Mouse (Mus musculus): ENCODE measurements at regions not wholly inside any gene's neighbourhood (a gene's known extent, or its start where the extent isn't known, plus 50 kb on each side); places are given as distances from the start of the nearest gene placed in this dataset.
"Not testable (repeated sequence)": the region's sequence is repeated elsewhere in the genome, so short reads cannot be mapped to it uniquely, and the experiment has no call there.

- Histone ChIP-seq H3K9me3 (no peaks in the 10 kb centered on the region), H3K4me2 (replicated peaks) (no peak overlapping the region), H3K4me1 (no peaks in the 10 kb centered on the region), H3K9ac (replicated peaks) (no peak overlapping the region), H3K36me3 (no peaks in the 10 kb centered on the region), H3K27ac (replicated peaks) (no peak overlapping the region), H3K27me3 (no peaks in the 10 kb centered on the region), H3K4me3 (no peak overlapping the region)
- peak; percentile 80 for ATAC-seq (replicated peaks)
- WGBS = 52% methylated on average over 5 of the region's 5 CpGs
These were observed 498.5 kb upstream of the Akr1e1 start for GRCm38 (mm10) chr13:5107454-5107853.

- no peaks in the 10 kb centered on the region for H3K27me3 ChIP-seq
- no peaks in the 10 kb centered on the region for H3K9me3 ChIP-seq
- no peak overlapping the region for H3K27ac ChIP-seq (replicated peaks)
- H3K36me3 ChIP-seq = no peaks in the 10 kb centered on the region
- no peak for ATAC-seq (replicated peaks)
- H3K9ac ChIP-seq (replicated peaks) = no peak overlapping the region
- H3K4me3 ChIP-seq = no peak overlapping the region
- H3K4me2 ChIP-seq (replicated peaks) = no peak overlapping the region
- no peaks in the 10 kb centered on the region for H3K4me1 ChIP-seq
- WGBS = 91% methylated on average over 3 of the region's 3 CpGs
These were observed 545.9 kb upstream of the Akr1e1 start for GRCm38 (mm10) chr13:5154911-5155310.

- H3K4me1 ChIP-seq = no peaks in the 10 kb centered on the region
- 9% methylated on average over 5 of the region's 5 CpGs for WGBS
- H3K9ac ChIP-seq (replicated peaks) = no peak overlapping the region
- no peak overlapping the region for H3K4me2 ChIP-seq (replicated peaks)
- H3K36me3 ChIP-seq = no peaks in the 10 kb centered on the region
- no peaks in the 10 kb centered on the region for H3K9me3 ChIP-seq
- no peak overlapping the region for H3K27ac ChIP-seq (replicated peaks)
- no peaks in the 10 kb centered on the region for H3K27me3 ChIP-seq
- H3K4me3 ChIP-seq = no peak overlapping the region
- ATAC-seq (replicated peaks) = no peak
These were observed 551.1 kb upstream of the Akr1e1 start for GRCm38 (mm10) chr13:5159765-5160684.

- no peaks in the 10 kb centered on the region for H3K36me3 ChIP-seq
- ATAC-seq (replicated peaks) = no peak
- H3K4me1 ChIP-seq = no peaks in the 10 kb centered on the region
- H3K4me2 ChIP-seq (replicated peaks) = no peak overlapping the region
- H3K9ac ChIP-seq (replicated peaks) = no peak overlapping the region
- no peak overlapping the region for H3K27ac ChIP-seq (replicated peaks)
- H3K27me3 ChIP-seq = no peaks in the 10 kb centered on the region
- H3K4me3 ChIP-seq = no peak overlapping the region
- WGBS = 70% methylated on average over 2 of the region's 2 CpGs
- no peaks in the 10 kb centered on the region for H3K9me3 ChIP-seq
These were observed 557.7 kb upstream of the Akr1e1 start for GRCm38 (mm10) chr13:5166716-5167115.

GRCm38 (mm10) chr13:5178996-5179395 lies 570.0 kb upstream of the Akr1e1 start:
- Histone ChIP-seq H3K36me3 (no peaks in the 10 kb centered on the region), H3K4me3 (no peak overlapping the region), H3K9me3 (no peaks in the 10 kb centered on the region), H3K4me1 (0 out of 2 replicates have a peak, but pooled peaks cover 3% of the 10 kb centered on the region), H3K27ac (replicated peaks) (no peak overlapping the region), H3K4me2 (replicated peaks) (no peak overlapping the region), H3K27me3 (no peaks in the 10 kb centered on the region), H3K9ac (replicated peaks) (no peak overlapping the region)
- no peak for ATAC-seq (replicated peaks)
- WGBS = 37% methylated on average over 4 of the region's 4 CpGs

- WGBS = 73% methylated on average over 2 of the region's 2 CpGs
These were observed 570.6 kb upstream of the Akr1e1 start for GRCm38 (mm10) chr13:5179552-5179951.

GRCm38 (mm10) chr13:5185237-5185800 lies 576.3 kb upstream of the Akr1e1 start:
- not testable (repeated sequence) for H3K4me1 ChIP-seq; H3K36me3 ChIP-seq; H3K4me2 ChIP-seq (replicated peaks); H3K9me3 ChIP-seq; H3K4me3 ChIP-seq; ATAC-seq (replicated peaks); H3K9ac ChIP-seq (replicated peaks); H3K27me3 ChIP-seq; H3K27ac ChIP-seq (replicated peaks)
- 19% methylated on average over 1 of the region's 1 CpGs for WGBS

More at GRCm38 (mm10) chr13:5179552-5179951, 570.6 kb upstream of the Akr1e1 start:
- Histone ChIP-seq H3K36me3 (no peaks in the 10 kb centered on the region), H3K9ac (replicated peaks) (no peak overlapping the region), H3K27me3 (no peaks in the 10 kb centered on the region), H3K27ac (replicated peaks) (no peak overlapping the region), H3K9me3 (no peaks in the 10 kb centered on the region), H3K4me3 (no peak overlapping the region), H3K4me2 (replicated peaks) (no peak overlapping the region), H3K4me1 (0 out of 2 replicates have a peak, but pooled peaks cover 3% of the 10 kb centered on the region)
- ATAC-seq (replicated peaks) = no peak

GRCm38 (mm10) chr13:5202736-5203135 lies 593.8 kb upstream of the Akr1e1 start:
- H3K27ac ChIP-seq (replicated peaks) = no peak overlapping the region
- H3K4me2 ChIP-seq (replicated peaks) = no peak overlapping the region
- ATAC-seq (replicated peaks) = no peak
- H3K4me1 ChIP-seq = no peaks in the 10 kb centered on the region
- no peak overlapping the region for H3K9ac ChIP-seq (replicated peaks)
- no peaks in the 10 kb centered on the region for H3K9me3 ChIP-seq
- WGBS = 83% methylated on average over 1 of the region's 1 CpGs
- no peaks in the 10 kb centered on the region for H3K36me3 ChIP-seq
- no peaks in the 10 kb centered on the region for H3K27me3 ChIP-seq
- H3K4me3 ChIP-seq = no peak overlapping the region

GRCm38 (mm10) chr13:5204143-5204542 lies 595.2 kb upstream of the Akr1e1 start:
- no peak overlapping the region for H3K9ac ChIP-seq (replicated peaks)
- no peak overlapping the region for H3K4me3 ChIP-seq
- H3K36me3 ChIP-seq = no peaks in the 10 kb centered on the region
- H3K4me2 ChIP-seq (replicated peaks) = no peak overlapping the region
- no peak for ATAC-seq (replicated peaks)
- no peak overlapping the region for H3K27ac ChIP-seq (replicated peaks)
- WGBS = 49% methylated on average over 2 of the region's 2 CpGs
- H3K4me1 ChIP-seq = no peaks in the 10 kb centered on the region
- no peaks in the 10 kb centered on the region for H3K27me3 ChIP-seq
- H3K9me3 ChIP-seq = no peaks in the 10 kb centered on the region

GRCm38 (mm10) chr13:5211659-5212058 lies 602.7 kb upstream of the Akr1e1 start:
- 89% methylated on average over 1 of the region's 1 CpGs for WGBS
- ATAC-seq (replicated peaks) = no peak
- H3K4me1 ChIP-seq = no peaks in the 10 kb centered on the region
- H3K9me3 ChIP-seq = no peaks in the 10 kb centered on the region
- no peak overlapping the region for H3K4me3 ChIP-seq
- H3K4me2 ChIP-seq (replicated peaks) = no peak overlapping the region
- no peaks in the 10 kb centered on the region for H3K36me3 ChIP-seq
- no peak overlapping the region for H3K9ac ChIP-seq (replicated peaks)
- no peak overlapping the region for H3K27ac ChIP-seq (replicated peaks)
- H3K27me3 ChIP-seq = no peaks in the 10 kb centered on the region

- Histone ChIP-seq H3K9ac (replicated peaks) (no peak overlapping the region), H3K27ac (replicated peaks) (no peak overlapping the region), H3K4me2 (replicated peaks) (no peak overlapping the region), H3K36me3 (no peaks in the 10 kb centered on the region), H3K27me3 (no peaks in the 10 kb centered on the region), H3K9me3 (no peaks in the 10 kb centered on the region), H3K4me1 (no peaks in the 10 kb centered on the region), H3K4me3 (no peak overlapping the region)
- WGBS = 89% methylated on average over 3 of the region's 3 CpGs
- no peak for ATAC-seq (replicated peaks)
These were observed 620.5 kb upstream of the Akr1e1 start for GRCm38 (mm10) chr13:5229476-5229875.

GRCm38 (mm10) chr13:5234232-5234631 lies 625.3 kb upstream of the Akr1e1 start:
- WGBS = 71% methylated on average over 3 of the region's 3 CpGs
- Histone ChIP-seq H3K9me3 (no peaks in the 10 kb centered on the region), H3K9ac (replicated peaks) (no peak overlapping the region), H3K36me3 (no peaks in the 10 kb centered on the region), H3K27ac (replicated peaks) (no peak overlapping the region), H3K4me2 (replicated peaks) (no peak overlapping the region), H3K4me1 (no peaks in the 10 kb centered on the region), H3K27me3 (no peaks in the 10 kb centered on the region), H3K4me3 (no peak overlapping the region)
- ATAC-seq (replicated peaks) = no peak; the same call in 1 of the 2 replicates

Measured in forebrain, embryonic 15.5 days (tissue).